Comparison of ENCODE assay signal across 20 mouse cellular contexts in genomic region chr8:47075941-47076555, GRCm38 (mm10).
A peak's percentile ranks its signal among the peaks of the same experiment; 100 is the strongest.
DNase-seq lines count a peak whose midpoint lies in the region; ATAC-seq and TF ChIP-seq lines count a peak whose summit lies in the region.
"Had no signal": no experiment of that assay in that cellular context is flagged by ENCODE, and none has a peak within 500 bp of the region (broad histone marks: within the 10 kb centered on the region; RNA-seq: fewer than 3 reads in every experiment).

No protein-coding gene starts in this region.

- TF ChIP-seq POLR2A in liver, adult 2 months (IDR thresholded peaks at IDR 0.05; ENCODE audit: extremely low read depth, insufficient read depth, low read length) = no peak

- H3K79me2 ChIP-seq in liver, adult 2 months (ENCODE audit: control insufficient read depth, insufficient read depth, low read length) = no peaks in the 10 kb centered on the region

- 70% methylated on average over 6 of the region's 6 CpGs for WGBS in liver, adult 2 months
- WGBS in liver, postnatal 0 days (ENCODE audit: insufficient replicate concordance) = 70% methylated on average over 6 of the region's 6 CpGs

- H3K4me3 ChIP-seq in liver, adult 2 months (ENCODE audit: insufficient read depth, low read depth, low read length) = no peak overlapping the region
- no peak overlapping the region for H3K4me3 ChIP-seq in liver, postnatal 0 days (ENCODE audit: low read depth, low read length)
- H3K4me3 ChIP-seq: embryonic facial prominence, embryonic 15.5 days; erythroblast, embryonic 14.5 days; forebrain, embryonic 10.5 days; gastrocnemius, adult 2 months; hindbrain, embryonic 13.5 days had no signal

- no peak overlapping the region for H3K9ac ChIP-seq in liver, adult 2 months (ENCODE audit: low read depth, low read length)
- no peak overlapping the region for H3K9ac ChIP-seq in liver, postnatal 0 days (replicated peaks)
- H3K9ac ChIP-seq: embryonic facial prominence, embryonic 15.5 days; hindbrain, embryonic 13.5 days had no signal

- no peaks in the 10 kb centered on the region for H3K36me3 ChIP-seq in liver, adult 2 months (ENCODE audit: control insufficient read depth, insufficient read depth, low read length)
- H3K36me3 ChIP-seq in liver, postnatal 0 days (replicated peaks; ENCODE audit: insufficient read depth, low read length) = no peaks in the 10 kb centered on the region
- H3K36me3 ChIP-seq: embryonic facial prominence, embryonic 15.5 days; forebrain, embryonic 10.5 days; hindbrain, embryonic 13.5 days had no signal

- ATAC-seq in liver, postnatal 0 days = no peak
- ATAC-seq: forebrain, embryonic 14.5 days; hindbrain, postnatal 0 days had no signal

- no peaks in the 10 kb centered on the region for H3K9me3 ChIP-seq in liver, postnatal 0 days (ENCODE audit: low read length)
- H3K9me3 ChIP-seq: embryonic facial prominence, embryonic 15.5 days had no signal

- peak; percentile 15 for DNase-seq in liver, adult 2 months (ENCODE audit: extremely low read depth, low read depth, low spot score)
- no peak for DNase-seq in liver, postnatal 0 days
- DNase-seq in MN1 (ENCODE audit: low spot score) = peak; percentile 54
- peak; percentile 22 for DNase-seq in embryo, embryonic 9.5 days (ENCODE audit: extremely low spot score)
- DNase-seq in lung, postnatal 36 days = peak; percentile 37
- DNase-seq in cerebellum, adult 8-10 months = no peak
- DNase-seq: adrenal gland, adult 8-10 months; cerebellum, adult 11-12 months; cerebellum, adult 9-11 months; gastrocnemius, adult 2 months; gastrocnemius, postnatal 25 days; heart, postnatal 10 days; heart, postnatal 4 days had no signal

- no peaks in the 10 kb centered on the region for H3K4me1 ChIP-seq in liver, adult 2 months (ENCODE audit: control insufficient read depth, insufficient read depth, low read length)
- no peaks in the 10 kb centered on the region for H3K4me1 ChIP-seq in liver, postnatal 0 days (ENCODE audit: insufficient read depth)
- H3K4me1 ChIP-seq: embryonic facial prominence, embryonic 15.5 days; forebrain, embryonic 10.5 days; hindbrain, embryonic 13.5 days had no signal

- TF ChIP-seq CTCF in liver, adult 2 months (IDR thresholded peaks at IDR 0.05; ENCODE audit: low read depth, low read length) = no peak
- TF ChIP-seq CTCF in liver, postnatal 0 days (IDR thresholded peaks at IDR 0.05; ENCODE audit: low read depth) = no peak

- H3K27ac ChIP-seq in liver, adult 2 months (replicated peaks; ENCODE audit: insufficient read depth, low read depth, low read length) = no peak overlapping the region
- H3K27ac ChIP-seq in liver, postnatal 0 days (ENCODE audit: low read depth) = no peak overlapping the region
- H3K27ac ChIP-seq: embryonic facial prominence, embryonic 15.5 days; forebrain, embryonic 10.5 days; gastrocnemius, adult 2 months; hindbrain, embryonic 13.5 days; hindbrain, postnatal 0 days had no signal

- no peak overlapping the region for H3K4me2 ChIP-seq in liver, postnatal 0 days (ENCODE audit: low read depth, low read length)
- H3K4me2 ChIP-seq: embryonic facial prominence, embryonic 15.5 days; hindbrain, embryonic 13.5 days had no signal

- TF ChIP-seq EP300 in liver, postnatal 0 days (IDR thresholded peaks at IDR 0.05; ENCODE audit: low read depth) = no peak

- H3K27me3 ChIP-seq in liver, adult 2 months (ENCODE audit: control insufficient read depth, insufficient read depth, low read length) = no peaks in the 10 kb centered on the region
- no peaks in the 10 kb centered on the region for H3K27me3 ChIP-seq in liver, postnatal 0 days (ENCODE audit: insufficient read depth, low read length)
- H3K27me3 ChIP-seq: CH12.LX; embryonic facial prominence, embryonic 15.5 days; hindbrain, embryonic 13.5 days had no signal

Comparison
In these comparisons a context has a peak if more than half of its experiments do, and no peak if none do; other contexts are left out.
1. DNase-seq: peak in liver, adult 2 months (single experiment), MN1 (single experiment), embryo, embryonic 9.5 days (single experiment) and lung, postnatal 36 days (single experiment); none in liver, postnatal 0 days (single experiment) and cerebellum, adult 8-10 months (single experiment).